Mouse (Mus musculus) right cerebral cortex, postnatal 25 days (tissue): ENCODE data around the gene Slc17a7.
A peak's percentile ranks its signal among the peaks of the same experiment; 100 is the strongest.
"Not testable (repeated sequence)": the region's sequence is repeated elsewhere in the genome, so short reads cannot be mapped to it uniquely, and the experiment has no call there.

Experiments
- DNase-seq: peaks from one replicate; pipeline ENCODE4 v3.0.0; 2022

Gene Slc17a7

DNA sequence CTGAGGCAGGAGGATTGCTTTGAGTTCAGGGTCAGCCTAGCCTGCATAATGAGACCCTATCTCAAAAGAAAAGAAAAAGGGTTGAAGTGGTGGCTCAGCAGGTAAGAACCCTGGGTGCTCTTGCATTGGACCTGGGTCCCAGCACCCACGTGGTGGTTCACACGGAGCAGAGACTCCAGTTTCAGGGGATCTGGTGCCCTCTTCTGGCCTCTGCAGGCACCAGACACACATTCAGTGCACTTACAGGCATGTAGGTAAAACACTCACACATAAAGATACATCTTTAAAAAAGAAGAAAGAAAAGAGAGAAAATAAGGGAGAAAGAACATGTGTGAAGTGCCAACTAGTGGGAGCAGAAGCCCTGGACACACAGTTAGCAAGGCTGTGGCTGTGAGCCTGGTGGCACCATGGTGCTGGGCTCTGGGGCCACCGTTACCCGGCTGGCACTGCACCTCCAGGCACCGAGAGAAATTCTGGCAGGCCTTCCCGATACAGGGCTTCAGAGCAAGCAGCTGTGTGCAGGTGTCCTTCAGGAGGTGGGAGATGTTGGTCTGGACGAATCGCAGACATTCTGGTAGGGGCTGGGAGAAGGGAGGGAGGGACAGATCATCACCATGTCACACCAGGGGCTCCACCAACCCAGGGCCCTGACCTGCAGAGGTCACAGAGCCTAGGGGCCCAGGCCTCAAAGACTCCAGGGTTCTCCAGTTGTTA, 30.1 kb upstream of the Slc17a7 start:
- no peak for DNase-seq

DNA sequence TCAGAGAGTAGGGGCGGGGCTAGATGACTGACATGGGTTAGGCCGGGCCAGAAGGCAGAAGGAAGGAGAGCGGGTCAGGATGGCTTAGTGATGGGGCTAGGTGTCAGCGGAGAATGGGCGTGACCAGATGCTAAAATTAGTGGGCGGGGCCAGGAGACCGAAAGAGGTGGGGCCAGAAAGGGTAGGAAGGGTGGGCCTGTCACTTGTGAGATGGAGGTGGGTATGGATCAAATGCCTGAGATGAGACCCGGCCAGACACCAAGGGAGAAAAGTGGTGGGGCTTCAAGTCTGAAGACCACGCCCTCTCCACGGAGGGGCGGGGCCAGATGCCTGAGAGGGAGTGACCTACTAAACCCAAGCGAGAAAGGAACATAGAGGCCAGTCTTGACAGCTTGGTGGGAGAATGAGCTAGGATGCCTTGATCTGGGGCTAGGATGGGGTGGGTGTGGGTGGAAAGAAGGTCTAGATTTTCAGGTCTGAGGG, 29.2 kb upstream of the Slc17a7 start:
- DNase-seq = no peak

DNA sequence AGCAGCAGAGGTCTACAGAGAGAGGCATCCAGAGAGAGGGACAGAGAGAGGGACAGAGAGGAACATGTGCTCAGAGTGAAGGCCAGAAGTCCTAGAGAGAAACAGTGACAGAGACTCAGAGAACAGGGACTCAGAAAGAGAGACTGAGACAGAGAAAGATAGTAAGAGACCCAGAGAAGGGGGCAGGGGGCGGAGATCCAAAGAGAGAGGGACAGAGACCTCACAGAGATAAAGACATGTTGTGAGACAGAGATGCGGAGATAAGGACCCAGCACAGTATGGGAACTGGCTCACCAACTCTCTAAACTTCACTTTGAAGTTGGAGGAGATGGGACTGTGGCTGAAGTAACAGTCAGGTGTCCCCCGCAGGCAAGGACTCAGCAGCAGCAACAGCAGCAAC, 28.4 kb upstream of the Slc17a7 start:
- no peak for DNase-seq

DNA sequence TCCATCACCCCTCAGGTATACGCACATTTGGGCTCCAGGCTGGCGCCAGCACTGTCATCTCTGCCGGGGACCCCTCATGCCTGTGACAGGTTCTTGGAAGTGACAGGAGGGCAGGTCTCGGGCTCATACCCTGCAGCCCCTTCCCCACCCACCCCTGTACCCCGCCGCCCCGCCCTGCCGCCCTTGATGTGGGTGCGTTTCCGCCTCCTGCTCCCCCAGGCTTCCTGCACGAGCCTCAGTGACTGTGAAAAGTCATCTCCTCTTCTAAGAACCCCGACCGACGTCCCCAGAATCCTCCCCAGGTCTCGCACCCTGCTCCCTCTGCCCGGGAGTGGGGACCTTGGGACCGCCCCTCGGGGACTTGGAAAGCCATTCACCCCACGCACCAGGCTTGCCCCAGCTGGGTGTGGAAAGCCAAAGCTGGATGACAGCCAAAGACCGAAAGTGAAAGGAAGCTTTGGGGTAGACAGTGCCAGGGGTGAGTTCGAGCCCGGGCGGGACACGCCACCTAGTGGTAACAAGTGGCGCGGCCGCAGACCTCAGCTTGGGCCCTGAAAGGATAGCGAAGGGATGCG, 27.7 kb upstream of the Slc17a7 start, which contains the start of the genes Gm45713 and Flt3l:
Gene Gm45713, minus strand, starts transcription at position 239 of the 575 bp plus-strand sequence.
Gene Flt3l, minus strand, starts transcription at position 440 of the 575 bp plus-strand sequence.
- DNase-seq = peak; percentile 84

DNA sequence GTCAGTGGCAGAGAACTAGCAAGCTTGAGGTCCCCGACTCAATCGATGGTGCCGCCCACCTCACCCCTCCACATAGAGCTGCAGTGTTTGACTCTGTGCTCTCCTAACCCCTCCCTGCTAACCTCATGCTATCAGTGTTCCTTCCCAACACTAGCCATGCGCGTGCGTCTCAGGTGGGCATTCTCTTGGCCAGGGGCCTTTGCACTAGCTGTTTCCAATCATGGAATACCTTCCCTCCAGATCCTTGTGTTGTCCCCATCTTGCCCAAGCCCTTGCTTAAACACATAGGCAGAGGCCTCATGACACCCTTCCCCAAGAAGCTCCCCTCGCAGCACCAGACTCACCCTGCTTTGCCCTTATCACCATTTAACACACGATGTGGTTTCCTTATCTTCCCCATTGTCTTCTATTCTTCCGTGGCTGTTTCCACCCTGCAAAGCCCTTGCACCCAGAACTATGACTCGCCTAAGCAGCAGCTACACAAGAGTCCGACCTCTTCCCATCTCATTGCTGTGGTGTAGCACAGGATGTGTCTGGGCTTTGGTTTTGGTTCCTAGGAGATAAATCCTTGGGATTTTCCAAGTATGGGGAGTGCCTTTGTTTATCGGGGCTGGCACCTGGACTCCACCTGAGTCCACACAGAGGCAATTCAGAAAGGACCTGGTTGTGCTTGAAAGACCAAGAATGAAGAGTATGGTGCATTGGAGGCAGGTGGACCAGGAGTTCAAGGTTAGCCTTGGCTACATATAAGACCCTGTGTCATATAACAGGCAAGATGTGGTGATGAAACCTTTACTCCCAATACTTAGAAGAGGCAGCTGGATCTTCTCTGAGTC, 26.4 kb upstream of the Slc17a7 start:
- DNase-seq = no peak

DNA sequence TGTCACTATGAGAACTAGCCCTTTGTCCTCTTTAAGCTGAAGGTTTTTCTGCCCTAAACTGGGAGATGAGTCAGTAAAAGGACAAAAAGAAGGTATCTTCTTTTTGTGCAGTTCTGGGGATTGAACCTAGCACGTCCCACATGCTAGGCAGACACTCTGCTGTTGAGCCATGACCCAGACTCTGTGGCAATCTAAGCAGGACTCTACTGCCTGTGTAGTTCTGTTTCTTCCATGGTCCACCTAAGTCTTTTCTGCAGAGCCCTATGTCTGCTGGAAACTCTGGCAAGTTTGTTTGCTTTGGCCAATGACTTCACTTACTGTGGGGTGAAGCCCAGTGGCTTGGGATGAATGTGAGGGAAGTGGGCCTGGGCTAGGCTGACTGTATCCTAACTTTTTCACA, 25.3 kb upstream of the Slc17a7 start:
- no peak for DNase-seq

DNA sequence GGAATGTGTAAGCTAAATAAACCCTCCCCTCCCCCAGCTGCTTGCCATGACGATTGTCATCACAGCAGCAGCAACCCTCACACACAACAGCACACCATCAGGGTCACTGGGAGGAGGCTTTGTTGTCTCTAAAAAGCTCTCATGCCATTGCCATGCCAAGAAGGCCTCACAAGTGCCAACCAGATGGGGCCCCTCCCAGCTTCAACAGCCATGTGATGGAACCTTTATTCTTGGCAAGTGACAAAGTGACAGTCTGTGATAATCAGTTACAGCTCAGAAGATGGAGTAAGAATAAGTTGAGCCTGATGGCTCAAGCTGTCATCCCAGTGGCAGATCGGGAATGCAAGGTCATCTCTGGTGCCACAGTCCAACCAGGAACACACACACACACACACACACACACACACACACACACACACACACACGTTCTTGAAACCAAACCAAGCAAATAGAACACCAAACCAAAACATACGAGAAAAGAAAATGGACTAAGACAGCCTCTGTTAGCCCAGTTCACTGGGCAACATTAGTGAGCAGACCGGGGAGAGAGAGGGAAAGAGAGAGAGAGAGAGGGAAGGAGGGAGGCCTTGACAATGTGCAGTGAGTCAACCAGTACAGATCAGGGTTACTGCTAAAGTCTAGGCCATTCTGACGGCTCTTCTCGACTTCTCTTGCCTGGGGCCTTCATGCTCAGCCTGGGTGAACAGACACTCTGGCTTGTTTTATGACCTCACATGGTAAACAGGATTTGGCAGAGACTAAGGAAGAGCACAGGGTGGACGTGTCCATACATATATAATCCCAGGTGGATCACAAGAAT, 23.6 kb upstream of the Slc17a7 start:
- no peak for DNase-seq

DNA sequence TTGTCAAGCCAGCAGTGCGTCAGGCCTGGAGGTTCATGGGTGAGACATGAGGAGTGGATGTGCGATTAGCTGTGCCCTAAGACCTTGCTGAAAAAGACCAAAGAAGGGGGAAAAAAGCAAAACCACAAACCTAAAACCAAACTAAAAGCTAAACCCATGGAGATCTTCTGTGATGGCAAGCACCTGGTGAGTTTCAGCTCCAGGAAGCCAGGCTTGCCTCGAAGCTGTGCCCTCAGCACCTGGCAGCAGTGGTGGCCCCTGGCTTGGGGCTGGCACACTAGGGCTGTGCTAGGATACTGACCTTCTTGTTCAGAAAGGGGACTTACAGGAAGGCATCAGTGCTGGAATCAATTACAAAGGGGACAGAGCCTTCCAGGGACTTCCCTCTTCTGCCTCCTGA, 22.4 kb upstream of the Slc17a7 start:
- no peak for DNase-seq

DNA sequence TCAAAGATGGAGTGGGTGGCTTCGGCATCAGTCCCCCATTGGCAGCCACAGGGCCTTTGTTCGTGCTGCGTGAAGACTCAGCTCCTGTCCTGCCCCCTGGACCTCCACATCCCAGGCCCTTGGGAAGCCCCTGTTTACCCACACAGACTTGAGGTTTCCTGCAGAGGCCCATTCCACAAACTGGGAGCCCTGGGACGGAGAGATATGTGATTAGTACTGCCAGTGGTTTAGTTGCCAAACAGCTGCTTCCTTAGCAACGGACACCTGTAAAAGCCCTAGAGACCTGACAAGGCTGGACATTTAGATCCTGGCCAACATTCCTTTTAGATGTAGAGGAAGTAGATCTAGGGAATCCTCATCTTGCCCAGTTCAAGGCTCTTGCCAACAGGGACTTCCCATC, 21.8 kb upstream of the Slc17a7 start:
- DNase-seq = no peak

DNA sequence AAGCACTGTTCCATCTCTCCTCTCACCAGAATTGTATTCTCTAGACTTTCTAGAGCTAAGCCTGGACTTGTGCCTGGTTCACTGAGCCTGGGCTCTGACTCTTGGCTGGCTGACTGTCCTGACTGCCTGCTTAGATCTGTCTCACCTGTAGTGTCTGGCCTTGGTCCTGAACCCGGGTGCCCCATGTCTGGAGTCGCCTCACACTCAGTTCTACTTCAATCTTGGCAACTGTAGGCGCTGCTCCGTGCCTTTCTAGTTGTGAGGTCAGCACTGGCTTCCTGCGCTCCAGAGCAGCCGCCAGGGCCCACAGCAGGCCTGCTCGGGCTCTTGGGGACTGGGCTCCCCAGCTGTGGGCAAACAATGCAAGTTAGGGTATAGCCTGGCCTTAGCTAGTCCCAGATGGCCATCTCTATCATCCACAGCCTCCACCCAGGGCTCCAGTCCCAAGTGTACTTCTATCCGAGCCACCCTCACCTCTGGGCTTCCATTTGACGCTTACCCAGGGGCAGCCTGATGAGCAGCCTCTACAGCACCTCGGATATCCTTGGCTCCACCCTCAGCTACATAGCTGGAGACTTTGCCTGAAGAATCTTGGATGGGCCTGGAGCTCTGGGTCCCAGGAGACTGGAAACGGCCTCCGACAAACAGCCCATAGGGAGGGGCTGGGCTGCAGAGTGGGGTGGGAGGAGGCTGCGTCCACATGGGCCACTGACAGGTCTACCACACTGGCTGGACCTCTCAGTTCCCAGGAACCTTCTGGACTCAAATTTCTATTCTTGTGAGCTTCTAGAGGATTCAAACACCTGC, 19.2 kb upstream of the Slc17a7 start:
- no peak for DNase-seq

DNA sequence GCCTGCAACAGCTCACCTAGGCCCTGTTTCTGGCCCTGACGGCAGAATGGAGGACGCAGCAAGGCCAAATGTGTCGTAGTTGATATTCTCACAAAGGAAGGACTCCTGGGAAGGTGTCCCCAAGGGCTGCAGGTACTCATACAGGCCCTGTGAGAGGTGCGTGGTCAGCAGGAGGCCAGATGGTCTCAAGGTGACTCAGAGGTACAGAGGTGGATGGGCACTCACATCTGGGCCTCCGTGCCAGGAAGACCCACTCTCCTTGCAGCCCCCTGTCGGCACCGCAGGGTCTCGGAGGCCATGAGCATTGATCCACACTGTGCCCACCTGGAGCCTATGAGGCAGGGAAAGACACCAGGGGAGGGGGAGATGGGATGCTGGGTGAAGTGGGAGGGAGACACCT, 18.3 kb upstream of the Slc17a7 start:
- DNase-seq = no peak

DNA sequence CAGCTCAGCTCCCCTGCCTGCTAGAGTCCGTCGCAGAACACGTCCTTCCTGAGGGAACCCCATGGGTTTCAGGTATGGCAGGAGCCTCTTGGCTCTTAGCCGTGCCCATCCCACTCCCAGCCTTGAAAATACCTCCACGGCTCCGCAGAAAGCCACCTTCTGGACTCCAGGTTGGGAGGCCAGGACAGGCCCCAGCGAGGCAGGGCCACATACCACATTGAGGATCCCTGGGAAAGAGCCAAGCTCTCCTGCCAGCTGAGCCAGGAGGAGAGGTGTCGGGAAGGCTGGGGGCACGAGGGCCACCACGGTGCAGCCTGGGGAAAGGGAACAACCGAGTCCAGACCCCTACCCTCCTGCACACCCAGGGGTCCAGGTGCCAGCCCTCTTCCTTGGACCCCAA, 16.5 kb upstream of the Slc17a7 start:
- no peak for DNase-seq

DNA sequence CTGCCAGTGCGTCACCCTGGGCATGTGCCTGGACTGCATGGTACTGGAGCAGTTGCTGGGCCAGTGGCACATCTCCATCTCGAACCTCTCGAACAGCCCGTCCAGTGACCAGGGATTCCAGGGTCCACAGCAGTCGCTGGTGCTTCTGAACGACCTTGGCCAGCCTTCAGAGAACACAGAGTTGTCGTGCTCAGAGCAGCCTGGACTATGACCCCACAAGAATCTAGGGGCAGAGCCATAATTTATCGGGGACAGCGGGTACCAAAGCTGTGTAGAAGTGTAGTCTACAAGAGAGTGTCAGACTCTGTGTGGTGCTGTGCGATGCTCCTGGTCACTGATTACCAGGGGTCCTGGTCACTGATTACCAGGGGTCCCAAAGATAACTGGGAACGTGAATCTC, 15.8 kb upstream of the Slc17a7 start:
- DNase-seq = no peak

DNA sequence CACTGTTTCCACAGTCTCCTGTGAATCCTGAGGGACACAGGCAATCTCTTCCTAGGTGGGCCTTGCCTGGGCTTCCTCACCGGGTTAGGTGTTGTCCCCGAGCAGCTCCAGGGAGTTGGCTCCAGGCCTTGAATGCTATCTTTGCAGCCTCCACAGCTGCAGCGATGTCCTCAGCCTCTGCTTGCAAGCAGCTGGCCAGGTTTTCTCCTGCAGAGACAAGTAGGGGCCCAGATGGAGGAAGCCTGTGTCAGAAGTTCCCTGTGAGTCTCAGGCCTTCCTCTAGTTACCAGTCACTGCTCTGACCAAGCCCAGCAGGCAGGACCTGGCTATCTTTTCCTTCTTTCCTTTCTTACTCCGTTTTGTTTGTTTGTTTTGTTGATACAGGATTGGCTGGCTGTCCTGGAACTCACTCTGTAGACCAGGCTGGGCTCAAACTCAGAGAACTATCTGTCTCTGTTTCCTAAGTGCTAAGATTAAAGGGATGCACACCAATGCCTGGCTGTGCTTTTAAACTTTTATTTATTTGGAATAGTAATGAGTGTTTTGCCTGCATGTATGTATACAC, 15.1 kb upstream of the Slc17a7 start:
- no peak for DNase-seq

DNA sequence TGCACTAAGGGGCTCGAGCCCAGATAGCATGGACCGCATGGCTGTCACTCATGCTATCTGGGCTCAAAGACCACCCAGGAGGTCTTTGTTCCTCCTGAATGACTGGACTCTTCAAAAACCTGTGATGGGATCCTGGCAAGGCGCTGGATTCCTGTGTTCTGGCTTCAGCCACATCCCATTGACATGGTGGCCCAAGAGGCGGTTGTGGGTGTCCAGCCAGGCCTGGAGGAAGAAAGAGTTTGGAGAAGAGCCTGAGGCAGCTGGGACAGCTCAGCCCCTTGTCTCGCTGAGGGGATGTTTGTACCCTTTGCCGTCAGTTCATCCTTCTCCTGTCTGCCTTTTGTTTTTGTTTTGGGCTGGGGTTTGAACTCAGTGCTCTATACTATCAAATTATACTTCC, 14.2 kb upstream of the Slc17a7 start:
- DNase-seq = no peak

DNA sequence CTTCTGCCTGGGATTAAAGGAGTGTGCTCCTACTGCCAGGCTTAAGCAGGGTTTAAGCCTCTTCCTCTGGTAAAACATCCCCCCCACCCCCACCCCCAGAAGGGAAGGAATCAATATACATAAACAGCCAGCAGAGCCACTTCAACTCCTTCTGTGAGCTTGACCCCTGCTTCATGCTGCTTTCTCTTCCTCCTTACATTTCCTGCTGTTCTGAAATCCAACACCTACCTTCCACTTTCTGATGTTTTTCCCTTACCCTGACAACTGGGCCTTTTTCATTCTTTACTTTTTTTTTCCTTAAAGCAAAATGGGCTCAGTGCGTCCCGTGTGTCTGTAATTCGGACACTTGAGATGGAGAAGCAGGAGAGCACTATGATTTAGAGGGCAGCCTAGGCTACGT, 13.4 kb upstream of the Slc17a7 start:
- DNase-seq = no peak

DNA sequence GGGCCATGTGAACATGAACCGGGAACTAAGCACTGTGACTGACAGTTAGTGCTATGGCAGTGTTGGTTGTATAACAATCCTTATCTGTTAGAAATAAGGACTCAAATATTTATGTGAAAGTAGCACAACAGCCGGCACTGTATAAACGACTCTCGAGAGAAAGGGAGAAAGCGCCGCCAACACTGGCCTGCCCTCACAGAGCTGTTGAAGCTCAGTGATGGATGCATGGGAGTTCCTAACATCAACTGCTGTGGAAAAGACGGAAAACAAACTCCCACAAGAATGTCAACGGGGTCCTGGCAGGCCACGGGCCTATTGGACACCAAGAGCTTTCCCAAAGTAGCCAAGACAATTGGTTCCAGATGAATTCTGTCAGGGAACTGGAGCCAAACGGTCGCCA, 12.4 kb upstream of the Slc17a7 start:
- DNase-seq = no peak

DNA sequence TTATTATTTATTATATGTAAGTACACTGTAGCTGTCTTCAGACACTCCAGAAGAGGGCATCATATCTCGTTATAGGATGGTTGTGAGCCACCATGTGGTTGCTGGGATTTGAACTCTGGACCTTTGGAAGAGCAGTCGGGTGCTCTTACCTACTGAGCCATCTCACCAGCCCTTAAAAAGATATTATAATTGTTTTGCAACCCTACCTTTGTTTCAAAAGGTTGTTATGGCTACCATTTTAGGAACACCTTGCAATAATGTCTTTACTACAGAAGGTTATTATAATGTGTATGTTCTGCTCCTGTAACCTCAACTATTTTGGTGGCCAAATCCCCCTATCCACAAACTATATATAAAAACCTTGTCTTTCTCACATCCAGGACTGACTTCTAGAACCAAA, 10.7 kb upstream of the Slc17a7 start:
- not testable (repeated sequence) for DNase-seq

DNA sequence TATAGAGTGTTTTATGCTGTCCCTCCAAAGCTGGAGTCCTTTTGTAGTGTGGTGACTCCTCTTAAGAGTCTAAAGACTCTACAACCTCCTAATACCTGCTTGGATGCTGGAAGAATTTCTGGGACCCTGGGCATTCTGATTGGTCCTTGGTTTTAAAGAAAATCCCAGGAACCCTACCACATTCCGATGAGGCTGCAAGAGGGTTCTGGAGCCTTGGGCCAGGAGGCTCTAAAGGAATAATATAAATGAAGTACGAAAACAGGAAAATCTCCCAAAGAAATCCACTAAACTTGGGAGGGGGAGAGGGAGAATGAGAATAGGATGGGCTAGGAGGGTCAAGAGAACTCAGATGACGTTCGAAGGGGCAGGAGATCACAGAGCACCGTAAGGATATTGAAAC, 10.2 kb upstream of the Slc17a7 start:
- no peak for DNase-seq

DNA sequence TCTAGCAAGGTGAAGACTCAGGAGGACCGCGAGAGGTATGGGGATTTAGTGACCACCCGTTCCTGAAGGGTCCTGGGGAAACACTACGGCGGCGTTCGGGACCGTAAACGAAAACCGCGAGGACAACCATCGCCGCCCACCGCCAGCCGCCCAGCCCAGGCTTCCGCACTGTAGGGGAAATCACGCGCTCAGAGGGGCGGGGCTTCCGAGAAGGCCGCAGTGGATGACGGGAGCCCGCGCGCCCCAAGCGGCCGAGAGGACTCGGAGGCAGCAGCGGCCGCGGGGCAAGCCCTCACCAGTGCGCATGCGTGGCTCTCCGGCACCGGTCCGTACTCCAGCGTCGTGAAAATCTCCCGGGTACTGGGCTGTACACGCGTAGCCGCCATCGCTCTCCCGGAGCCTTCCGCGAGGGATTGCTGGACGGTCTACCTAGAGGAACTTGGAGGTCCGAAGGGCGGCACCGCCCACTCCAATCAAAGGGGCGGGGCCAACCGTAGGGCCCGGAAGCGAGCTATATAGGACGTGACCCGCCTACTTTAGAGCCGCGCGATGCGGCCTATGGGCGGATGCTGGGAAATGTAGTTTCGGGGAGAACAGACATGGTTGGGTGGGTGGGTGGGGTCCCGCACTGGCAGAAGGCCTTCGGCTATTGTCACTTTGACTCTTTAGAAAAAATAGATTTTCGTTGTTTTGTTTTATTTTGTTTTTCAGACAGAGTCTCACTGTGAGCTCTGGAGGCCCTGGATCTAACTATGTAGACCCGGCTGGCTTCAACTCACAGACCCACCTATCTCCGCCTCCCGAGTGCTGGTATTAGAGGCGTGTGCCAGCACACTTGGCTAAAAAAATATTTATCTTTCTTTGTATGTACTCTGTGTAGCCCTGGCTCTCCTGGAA, 9.4 kb upstream of the Slc17a7 start, which contains the start of the genes Pih1d1 and Aldh16a1:
Gene Pih1d1, plus strand, starts transcription at position 208 of the 897 bp plus-strand sequence.
Gene Aldh16a1, minus strand, starts transcription at position 489 of the 897 bp plus-strand sequence.
- DNase-seq = peak; percentile 97
